Mouse (Mus musculus) adrenal gland, postnatal 4 days (tissue): Measurements from ENCODE around the gene Sfrp2. TPM values are rescaled to one million over a fixed set of nuclear protein-coding genes. Genes with fewer than 3 reads are reported as not detected.

Experiments used
- DNase-seq, 2 experiments: peaks; one replicate each; pipeline ENCODE4 v3.0.0; 2021 to 2022; ENCODE audit warnings: low spot score in 2 of 2, mixed read lengths in 2 of 2
- total RNA-seq, 2 experiments: library from RNA; stranded (reverse); gene quantifications; 2 replicates each; pipeline ENCODE4 v1.2.3; 2021

The Sfrp2 gene
- total RNA-seq, 2 experiments from 2014 or later: 17.7 to 31.4 TPM

DNA sequence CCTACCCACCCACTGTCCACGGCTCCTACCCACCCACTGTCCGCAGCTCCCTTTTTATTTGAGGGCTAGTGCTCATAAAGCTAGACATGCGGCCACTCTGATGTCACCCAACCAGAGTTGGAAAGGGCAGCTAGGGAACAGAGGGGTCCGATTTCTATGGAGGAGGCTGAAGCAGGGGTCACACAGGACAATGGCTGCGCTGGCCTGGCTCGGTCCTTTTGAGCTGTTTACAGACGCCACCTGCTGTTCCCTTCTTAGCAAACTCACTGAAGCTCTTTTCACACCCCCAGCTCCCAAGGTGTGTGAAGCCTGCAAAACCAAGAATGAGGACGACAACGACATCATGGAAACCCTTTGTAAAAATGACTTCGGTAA is 2.9 kb downstream of the Sfrp2 start:
- DNase-seq: no peak

DNA sequence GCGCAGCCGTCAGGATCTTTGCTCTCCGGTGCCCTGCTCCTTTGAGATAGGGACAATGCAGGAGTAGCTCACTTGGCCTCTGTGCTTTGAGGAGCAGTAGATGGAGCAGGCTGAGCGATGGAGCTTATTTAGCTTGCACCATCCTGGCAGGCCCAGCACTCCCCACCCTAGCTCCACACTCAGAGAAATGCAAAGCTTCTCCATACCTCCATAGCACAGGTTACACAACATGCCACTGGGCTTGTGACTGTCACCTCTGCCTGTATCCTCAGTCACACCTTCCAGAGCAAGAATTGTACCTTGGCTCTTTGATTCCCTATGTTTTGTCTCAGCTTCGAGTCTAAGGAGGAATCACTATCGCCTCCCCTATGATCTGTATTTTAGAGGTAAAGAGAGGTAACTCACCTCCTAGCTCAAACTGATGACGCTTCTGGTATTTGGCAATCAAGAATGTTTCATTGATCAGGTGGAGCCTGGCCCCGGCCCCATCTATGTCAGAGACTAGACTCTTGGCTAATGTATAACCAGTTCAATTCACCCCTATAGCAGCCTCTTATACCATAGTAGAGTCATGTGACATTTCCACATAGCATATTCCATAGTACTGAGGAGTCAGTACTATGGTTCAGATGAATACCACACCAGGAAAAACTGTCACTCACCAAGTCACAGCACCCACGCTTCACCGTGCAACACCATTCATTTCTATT is 5.2 kb downstream of the Sfrp2 start:
- DNase-seq: no peak

- no peak for DNase-seq
Measured at GRCm38 (mm10) chr3:83773281-83773680, 7.2 kb downstream of the Sfrp2 start.

GRCm38 (mm10) chr3:83775403-83775802 is 9.3 kb downstream of the Sfrp2 start:
- no peak for DNase-seq

- DNase-seq: no peak
Measured at GRCm38 (mm10) chr3:83781460-83782222, 15.5 kb downstream of the Sfrp2 start.

GRCm38 (mm10) chr3:83783716-83784469 is 17.8 kb downstream of the Sfrp2 start:
- no peak for DNase-seq

GRCm38 (mm10) chr3:83784726-83785125 is 18.6 kb downstream of the Sfrp2 start:
- DNase-seq: no peak

DNA sequence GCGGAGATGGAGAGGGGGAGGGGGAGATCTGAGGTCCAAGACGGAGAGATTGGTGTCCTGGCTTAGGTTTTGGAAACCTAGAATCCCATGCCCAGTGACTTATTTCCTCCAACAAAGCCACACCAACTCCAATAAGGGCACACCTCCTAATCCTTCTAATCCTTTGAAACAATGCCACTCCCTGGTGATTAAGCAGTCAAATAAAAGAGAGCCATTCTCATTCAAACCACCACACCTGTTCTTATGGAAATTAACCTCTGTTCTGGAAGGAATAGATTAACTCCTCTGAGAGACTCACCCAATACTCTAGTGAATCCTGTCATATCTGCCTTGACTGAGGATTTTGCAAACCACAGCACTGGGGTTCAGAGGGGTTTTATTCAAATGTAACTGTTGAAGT is 21.0 kb downstream of the Sfrp2 start:
- no peak for DNase-seq

GRCm38 (mm10) chr3:83787776-83788305 is 21.7 kb downstream of the Sfrp2 start:
- DNase-seq: no peak

- DNase-seq: no peak
Measured at GRCm38 (mm10) chr3:83789651-83790451, 23.7 kb downstream of the Sfrp2 start.

DNA sequence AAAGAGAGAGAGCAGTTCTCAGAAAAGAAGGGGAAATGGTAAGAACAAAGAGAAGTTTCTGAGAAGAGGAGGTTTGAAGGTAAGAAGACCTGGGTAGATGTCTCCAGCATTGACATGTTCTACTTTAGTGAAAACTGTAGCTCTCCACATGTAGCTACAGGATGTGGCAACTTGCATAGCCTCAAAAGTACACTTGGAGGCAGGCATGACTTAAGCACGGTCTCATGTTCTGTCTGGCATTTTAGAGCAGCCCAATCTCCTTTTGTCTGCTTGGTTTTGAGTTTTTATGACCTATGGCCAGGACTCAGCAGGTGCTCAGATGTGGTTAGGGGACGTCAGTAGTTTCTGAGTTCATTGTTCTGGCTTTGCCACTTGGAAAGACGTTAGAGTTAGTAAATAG is 25.3 kb downstream of the Sfrp2 start:
- DNase-seq: no peak

DNA sequence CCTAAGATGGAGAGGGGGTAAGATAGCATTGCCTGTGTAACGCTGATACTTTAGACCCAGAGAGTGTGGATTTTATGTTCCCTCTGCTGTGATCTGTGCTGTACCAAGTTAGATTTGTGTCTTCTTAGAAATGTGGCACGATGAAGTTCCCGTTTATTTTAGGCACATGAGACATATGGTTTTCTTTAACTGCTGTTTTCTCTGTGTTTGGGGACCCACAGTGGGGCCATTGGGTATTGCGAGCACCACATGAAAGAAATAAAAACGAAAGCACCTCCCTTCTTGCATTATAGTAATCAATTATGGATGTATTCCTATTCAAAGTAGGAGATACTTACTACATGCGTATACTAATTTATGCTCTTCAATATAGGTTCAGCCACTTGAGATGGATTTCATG is 31.0 kb downstream of the Sfrp2 start:
- DNase-seq: no peak

DNA sequence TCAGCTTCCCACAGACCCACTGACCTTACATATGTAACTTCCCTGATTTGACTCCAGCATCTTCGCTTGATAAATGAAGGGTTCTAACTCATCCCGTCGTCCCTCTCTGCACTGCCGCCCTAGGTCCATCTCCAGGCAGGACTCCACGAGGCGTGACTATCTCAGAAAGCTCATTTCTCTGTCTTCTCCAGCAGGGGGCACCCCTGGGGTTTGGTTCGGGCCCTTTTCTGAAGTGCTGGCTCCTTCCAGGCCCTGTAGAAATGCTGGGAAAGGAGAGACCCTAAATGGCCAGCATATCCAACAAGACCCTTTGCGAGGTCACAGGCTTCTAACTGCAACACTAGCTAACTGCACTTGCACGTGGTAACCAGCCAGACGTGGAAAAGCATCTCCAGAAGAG is 31.7 kb downstream of the Sfrp2 start:
- peak; percentile 37 to 54 for DNase-seq

- no peak for DNase-seq
Measured at GRCm38 (mm10) chr3:83799486-83799885, 33.4 kb downstream of the Sfrp2 start.

DNA sequence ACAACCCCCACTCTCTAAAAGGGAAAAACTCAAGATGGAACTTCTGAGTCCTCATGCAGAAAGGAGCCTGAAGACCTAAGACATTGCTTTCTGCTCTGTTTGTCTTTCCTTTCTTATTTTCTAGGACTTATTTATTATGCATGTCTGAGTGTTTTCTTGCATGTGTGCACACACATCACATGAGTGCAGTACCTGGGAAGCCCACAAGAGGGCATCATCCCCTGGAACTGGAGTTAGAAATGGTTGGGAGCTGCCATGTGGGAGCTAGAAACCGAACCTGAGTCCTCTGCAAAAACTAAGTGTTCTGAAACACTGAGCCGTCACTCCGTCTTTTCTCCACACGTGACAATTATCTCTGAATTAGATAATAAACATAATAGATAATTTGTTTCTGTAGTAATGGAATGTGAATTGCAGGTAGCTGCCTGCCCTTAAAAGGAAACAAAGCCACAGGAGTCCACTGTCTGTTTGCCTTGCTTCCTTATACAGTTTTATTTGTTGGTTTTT is 35.6 kb downstream of the Sfrp2 start:
- no peak for DNase-seq

DNA sequence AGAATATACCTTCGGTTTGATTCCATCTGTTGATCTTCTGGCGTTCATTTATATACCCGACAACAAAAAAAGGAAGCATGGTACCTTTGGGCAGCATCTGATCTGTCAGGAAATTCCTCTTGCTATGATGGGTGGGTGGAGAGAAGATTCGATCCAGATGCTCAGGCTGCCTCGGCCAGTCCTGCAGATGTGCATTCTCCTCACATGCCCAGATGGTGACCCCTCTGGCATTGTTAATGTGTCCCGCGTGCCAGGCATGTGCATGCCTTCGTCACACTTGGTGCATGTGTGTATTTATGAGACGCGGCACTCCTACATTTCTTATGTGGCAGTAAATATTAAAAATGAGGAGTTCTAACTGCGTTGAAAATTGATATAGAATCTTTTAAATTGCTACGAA is 42.4 kb downstream of the Sfrp2 start:
- no peak for DNase-seq

- no peak for DNase-seq
Measured at GRCm38 (mm10) chr3:83811987-83812386, 45.9 kb downstream of the Sfrp2 start.

DNA sequence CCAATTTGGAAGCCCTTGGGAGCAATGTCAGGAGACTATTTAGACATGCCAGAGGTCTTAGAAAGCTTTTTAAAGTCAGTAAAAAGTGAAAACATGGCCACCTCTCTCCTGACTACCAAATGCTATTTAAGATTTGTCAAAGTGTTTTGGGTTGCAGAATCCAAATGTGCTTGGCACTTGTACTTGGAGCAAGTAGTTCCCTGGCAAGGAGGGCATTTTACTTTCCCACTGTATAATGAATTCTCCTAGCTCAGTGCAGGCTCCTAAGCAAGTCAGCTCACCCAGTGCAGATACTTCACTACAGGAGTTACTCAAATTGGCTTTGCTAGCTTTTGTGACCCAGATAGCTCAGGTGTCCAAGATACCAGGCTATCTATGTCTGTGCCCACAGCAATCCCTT is 46.7 kb downstream of the Sfrp2 start:
- DNase-seq: no peak

- DNase-seq: no peak
Measured at GRCm38 (mm10) chr3:83816372-83816925, 50.3 kb downstream of the Sfrp2 start.

GRCm38 (mm10) chr3:83823774-83824173 is 57.7 kb downstream of the Sfrp2 start:
- DNase-seq: no peak
